ENCODE assay signal across 25 mouse cellular contexts in genomic region chr11:72376562-72376961, GRCm38 (mm10). TPM values are rescaled to one million over a fixed set of nuclear protein-coding genes. Genes with fewer than 3 reads are reported as not detected.
"Had no signal": no experiment of that assay in that cellular context is flagged by ENCODE, and none has a peak within 500 bp of the region (broad histone marks: within the 10 kb centered on the region; RNA-seq: fewer than 3 reads in every experiment).

No protein-coding gene starts in this region.

- H3K9ac ChIP-seq: limb, embryonic 13.5 days; liver, embryonic 14.5 days; liver, postnatal 0 days; lung, embryonic 14.5 days; midbrain, embryonic 12.5 days; midbrain, embryonic 15.5 days; neural tube, embryonic 12.5 days; neural tube, embryonic 15.5 days; stomach, embryonic 15.5 days had no signal

- H3K4me2 ChIP-seq: limb, embryonic 13.5 days; lung, embryonic 14.5 days; midbrain, embryonic 12.5 days; midbrain, embryonic 15.5 days; neural tube, embryonic 12.5 days; neural tube, embryonic 15.5 days; stomach, embryonic 15.5 days had no signal

- H3K27ac ChIP-seq: kidney, postnatal 0 days; layer of hippocampus, adult 2 months; limb, embryonic 10.5 days; limb, embryonic 13.5 days; liver, embryonic 14.5 days; macrophage; midbrain, embryonic 12.5 days; midbrain, embryonic 15.5 days; neural tube, embryonic 12.5 days; neural tube, embryonic 15.5 days; stomach, embryonic 15.5 days had no signal

- H3K36me3 ChIP-seq: limb, embryonic 10.5 days; limb, embryonic 13.5 days; midbrain, embryonic 12.5 days; midbrain, embryonic 15.5 days; neural tube, embryonic 12.5 days; neural tube, embryonic 15.5 days; stomach, embryonic 15.5 days had no signal

- ATAC-seq: liver, postnatal 0 days; lung, postnatal 0 days; midbrain, embryonic 15.5 days had no signal

- H3K4me3 ChIP-seq: layer of hippocampus, adult 2 months; limb, embryonic 10.5 days; limb, embryonic 13.5 days; midbrain, embryonic 12.5 days; midbrain, embryonic 15.5 days; neural tube, embryonic 12.5 days; neural tube, embryonic 15.5 days; stomach, embryonic 15.5 days had no signal

- H3K9me3 ChIP-seq: limb, embryonic 10.5 days; limb, embryonic 13.5 days; midbrain, embryonic 12.5 days; midbrain, embryonic 15.5 days; neural tube, embryonic 12.5 days; neural tube, embryonic 15.5 days; stomach, embryonic 15.5 days had no signal

- H3K4me1 ChIP-seq: limb, embryonic 13.5 days; midbrain, embryonic 12.5 days; midbrain, embryonic 15.5 days; neural tube, embryonic 15.5 days; stomach, embryonic 15.5 days had no signal

- H3K27me3 ChIP-seq: limb, embryonic 13.5 days; midbrain, embryonic 12.5 days; midbrain, embryonic 15.5 days; neural tube, embryonic 12.5 days; neural tube, embryonic 15.5 days; stomach, embryonic 15.5 days had no signal

- DNase-seq: kidney, postnatal 25 days; layer of hippocampus, adult 9-11 months; liver; liver, postnatal 0 days; lung, embryonic 14.5 days; right cerebral cortex, adult 18-20 months; right cerebral cortex, postnatal 25 days; spleen, adult 18-20 months; thymus, adult 18-20 months; thymus, postnatal 4 days had no signal

RNA-seq across cellular contexts. Expression of gene Tekt1, which starts 14.3 kb away (rescaled TPM):
- total RNA-seq: megakaryocyte, adult 5-6 weeks had no signal
- polyA plus RNA-seq: large intestine, adult 2 months; liver, embryonic 14.5 days; liver, postnatal 0 days; macrophage had no signal

RNA-seq across cellular contexts. Expression of gene Smtnl2, which starts 35.0 kb away (rescaled TPM):
- total RNA-seq: megakaryocyte, adult 5-6 weeks had no signal
- polyA plus RNA-seq: macrophage had no signal

RNA-seq across cellular contexts. Expression of gene Ggt6, which starts 58.8 kb away (rescaled TPM):
- total RNA-seq: layer of hippocampus, adult 2 months; left cerebral cortex, postnatal 25 days; megakaryocyte, adult 5-6 weeks had no signal
- polyA plus RNA-seq: lung, embryonic 14.5 days; macrophage; midbrain, embryonic 12.5 days; midbrain, embryonic 15.5 days; neural tube, embryonic 12.5 days; neural tube, embryonic 15.5 days had no signal
